Mouse (Mus musculus) CH12.LX (cell line): ENCODE measurements around the gene 1700088E04Rik. TPM values are rescaled to one million over a fixed set of nuclear protein-coding genes. Genes with fewer than 3 reads are reported as not detected.

Source experiments
- DNase-seq: peaks from one replicate; pipeline ENCODE4 v3.0.0-alpha.2; 2013; ENCODE audit errors: extremely low read depth
- H3K27ac ChIP-seq: 2 replicates; pipeline ENCODE4 v1.5.1; 2012; ENCODE audit warnings: low read depth, mild to moderate bottlenecking, control low read depth, moderate library complexity; ENCODE audit not compliant: insufficient read depth
- H3K27me3 ChIP-seq: replicated peaks from 2 replicates; pipeline ENCODE3; 2012; ENCODE audit warnings: inconsistent platforms
- H3K36me3 ChIP-seq, 2 experiments: replicated peaks in 1 of 2; 2 replicates each; pipeline versions ENCODE3 to v1.6.1; 2012; ENCODE audit warnings: inconsistent platforms in 1 of 2, low read length in 1 of 2, mild to moderate bottlenecking in 1 of 2, mixed read lengths in 1 of 2, moderate library complexity in 1 of 2; ENCODE audit not compliant: control insufficient read depth in 1 of 2, insufficient read depth in 1 of 2
- H3K4me1 ChIP-seq, 2 experiments: 2 replicates each; pipeline ENCODE4 v1.6.1; 2012; ENCODE audit warnings: inconsistent platforms in 1 of 2, moderate library complexity in 1 of 2; ENCODE audit not compliant: insufficient read depth in 2 of 2, control insufficient read depth in 1 of 2
- H3K4me2 ChIP-seq: 2 replicates; pipeline ENCODE4 v1.6.1; 2012; ENCODE audit warnings: low read depth, mild to moderate bottlenecking, control low read depth; ENCODE audit not compliant: poor library complexity, insufficient read depth, severe bottlenecking
- H3K4me3 ChIP-seq, 3 experiments: fragments of 150-350 bp in 1 of 3; sonication (generic) in 1 of 3; replicated peaks in 1 of 3; 2 replicates each; pipeline versions ENCODE3 to v1.5.1; 2011 to 2012; ENCODE audit warnings: low read depth in 2 of 3, low read length in 2 of 3, mild to moderate bottlenecking in 2 of 3, moderate library complexity in 2 of 3, control low read depth in 1 of 3, improper control_type of control experiment in 1 of 3, inconsistent platforms in 1 of 3, mixed read lengths in 1 of 3; ENCODE audit not compliant: poor library complexity in 1 of 3
- H3K79me2 ChIP-seq: replicated peaks from 2 replicates; pipeline ENCODE4 v1.6.1; 2012; ENCODE audit warnings: mild to moderate bottlenecking, moderate library complexity; ENCODE audit not compliant: control insufficient read depth, poor library complexity, insufficient read depth, severe bottlenecking; ENCODE audit errors: extremely low read depth
- H3K9ac ChIP-seq: 2 replicates; pipeline ENCODE4 v1.6.1; 2012; ENCODE audit warnings: low read depth, mild to moderate bottlenecking, control low read depth, moderate library complexity; ENCODE audit not compliant: insufficient read depth
- H3K9me3 ChIP-seq: replicated peaks from 2 replicates; pipeline ENCODE3; 2012; ENCODE audit warnings: low read length, inconsistent platforms, mixed read lengths
- CHD1 ChIP-seq: IDR thresholded peaks from 2 replicates; pipeline ENCODE4 v1.6.1; 2012; ENCODE audit warnings: low read depth, low read length, improper control_type of control experiment, inconsistent platforms
- CHD2 ChIP-seq: IDR thresholded peaks from 2 replicates; pipeline ENCODE4 v1.6.1; 2011; ENCODE audit warnings: low read length, improper control_type of control experiment
- CTCF ChIP-seq, 2 experiments: IDR thresholded peaks in 1 of 2; conservative IDR thresholded peaks in 1 of 2; 2 replicates each; pipeline ENCODE4 v1.5.1; 2011 to 2012; ENCODE audit warnings: low read depth in 2 of 2, low read length in 2 of 2, improper control_type of control experiment in 1 of 2, inconsistent platforms in 1 of 2, mild to moderate bottlenecking in 1 of 2, moderate library complexity in 1 of 2
- ELF1 ChIP-seq: IDR thresholded peaks from 2 replicates; pipeline ENCODE4 v1.6.1; 2014; ENCODE audit warnings: low read depth, mild to moderate bottlenecking, inconsistent platforms, low read length, improper control_type of control experiment
- ETS1 ChIP-seq: conservative IDR thresholded peaks from 2 replicates; pipeline ENCODE4 v1.6.1; 2012; ENCODE audit warnings: low read depth, mild to moderate bottlenecking, inconsistent platforms, low read length, improper control_type of control experiment, moderate library complexity
- JUN ChIP-seq: IDR thresholded peaks from 2 replicates; pipeline ENCODE4 v1.6.1; 2011; ENCODE audit warnings: low read depth, mild to moderate bottlenecking, low read length, improper control_type of control experiment, moderate library complexity; ENCODE audit not compliant: insufficient read depth
- JUND ChIP-seq: conservative IDR thresholded peaks from 2 replicates; pipeline ENCODE4 v1.6.1; 2011; ENCODE audit warnings: low read depth, low read length, improper control_type of control experiment
- KAT2A ChIP-seq: IDR thresholded peaks from 2 replicates; pipeline ENCODE4 v1.6.1; 2012; ENCODE audit warnings: low read length, improper control_type of control experiment, inconsistent platforms; ENCODE audit not compliant: insufficient replicate concordance
- MAFK ChIP-seq: IDR thresholded peaks from 2 replicates; pipeline ENCODE4 v1.6.1; 2011; ENCODE audit warnings: low read length, improper control_type of control experiment; ENCODE audit not compliant: insufficient replicate concordance
- MAZ ChIP-seq: IDR thresholded peaks from 2 replicates; pipeline ENCODE4 v1.6.1; 2012; ENCODE audit warnings: low read depth, mild to moderate bottlenecking, inconsistent platforms, low read length, improper control_type of control experiment, moderate library complexity
- PAX5 ChIP-seq: IDR thresholded peaks from 2 replicates; pipeline ENCODE4 v1.6.1; 2012; ENCODE audit warnings: low read length, inconsistent platforms, mixed read lengths
- TBP ChIP-seq: conservative IDR thresholded peaks from 2 replicates; pipeline ENCODE4 v1.6.1; 2011; ENCODE audit warnings: low read depth, low read length, improper control_type of control experiment
- USF1 ChIP-seq: IDR thresholded peaks from 2 replicates; pipeline ENCODE4 v1.6.1; 2014; ENCODE audit warnings: low read depth, mild to moderate bottlenecking, inconsistent platforms, low read length, improper control_type of control experiment
- USF2 ChIP-seq: conservative IDR thresholded peaks from 2 replicates; pipeline ENCODE4 v1.6.1; 2011; ENCODE audit warnings: low read depth, low read length, improper control_type of control experiment
- ZKSCAN1 ChIP-seq: IDR thresholded peaks from 2 replicates; pipeline ENCODE4 v1.6.1; 2012; ENCODE audit warnings: low read depth, inconsistent platforms, low read length, improper control_type of control experiment, borderline replicate concordance
- ZMIZ1 ChIP-seq: IDR thresholded peaks from 2 replicates; pipeline ENCODE4 v1.6.1; 2012; ENCODE audit warnings: low read depth, mild to moderate bottlenecking, inconsistent platforms, low read length, improper control_type of control experiment
- dilution Hi-C: fragments of 300-500 bp; cut with MboI; formaldehyde crosslinking; loops from 2 replicates; pipeline ENCODE4 v1.14.3; 2020; ENCODE audit warnings: low sequenced_read_pairs; ENCODE audit not compliant: extremely low pct_unique_long_range_greater_than_20kb, extremely low pct_ligation_motif_present
- in situ Hi-C: fragments of 300-500 bp; cut with MboI; formaldehyde crosslinking; loops from 3 replicates; pipeline ENCODE4 v1.14.3; 2019; ENCODE audit warnings: low sequenced_read_pairs, low pct_ligation_motif_present, low pct_unique_long_range_greater_than_20kb, mixed read lengths
- polyA plus RNA-seq: library from polyadenylated mRNA; unstranded; fragments of >175 nt; gene quantifications from 2 replicates; pipeline ENCODE4 v1.2.1, GENCODE M21; 2012; ENCODE audit warnings: low read depth; ENCODE audit not compliant: insufficient read length
- total RNA-seq, 2 experiments: library from RNA; depleted of rRNA; stranded (reverse); fragments of 300-350 nt in 1 of 2; fragments of >200 nt in 1 of 2; gene quantifications; 2 replicates each; pipeline ENCODE4 v1.2.3; 2012 to 2014

The 1700088E04Rik gene
- total and polyA plus RNA-seq, 3 experiments, result 1.0 to 4.2 (median 2.1) TPM

DNA sequence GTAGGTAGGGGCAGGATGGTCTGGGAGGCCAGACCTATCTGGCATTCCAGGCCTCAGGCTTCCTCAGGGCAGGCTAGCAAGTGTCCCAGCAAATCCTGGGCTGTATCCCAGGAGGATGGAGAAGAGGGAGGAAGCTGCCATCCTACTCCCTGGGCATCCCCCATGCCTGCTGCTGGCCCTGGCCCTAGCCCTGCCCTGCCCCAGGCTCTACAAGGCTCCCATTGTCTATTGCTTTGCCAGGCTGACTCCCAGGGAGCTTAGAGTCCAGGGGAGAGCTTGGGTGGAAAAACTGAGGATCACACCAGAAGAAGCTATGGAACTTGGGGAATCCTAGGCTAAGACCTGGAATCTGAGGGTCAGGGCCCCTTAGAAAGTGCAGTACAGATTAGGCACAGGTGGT is 39.5 kb downstream of the 1700088E04Rik start:
- dilution Hi-C loops, result no loop called here
- no peak overlapping the region for H3K4me3 ChIP-seq
- in situ Hi-C loops, result no loop called here
- no peak overlapping the region for H3K27ac ChIP-seq
- TF ChIP-seq ETS1 (no peak), MAZ (no peak), ELF1 (no peak), MAFK (no peak), TBP (no peak), ZMIZ1 (no peak), KAT2A (no peak), JUN (no peak), CHD2 (no peak), CHD1 (no peak), USF1 (no peak)
- TF ChIP-seq, all 38 proteins: peak for 0
- peaks cover 0 to 5% of the 10 kb centered on the region in 2 experiments for H3K36me3 ChIP-seq
- DNase-seq, result no peak
- H3K9ac ChIP-seq, result no peak overlapping the region
- H3K4me2 ChIP-seq, result no peak overlapping the region
- H3K9me3 ChIP-seq, result no peaks in the 10 kb centered on the region
- H3K27me3 ChIP-seq, result no peaks in the 10 kb centered on the region
- H3K79me2 ChIP-seq, result no peaks in the 10 kb centered on the region
- 0 out of 4 replicates have a peak, but pooled peaks cover 0 to 2% of the 10 kb centered on the region in 2 experiments for H3K4me1 ChIP-seq

GRCm38 (mm10) chr15:79100391-79100790 is 40.7 kb downstream of the 1700088E04Rik start:
- Histone ChIP-seq H3K4me2 (no peak overlapping the region), H3K4me1 (no peaks in the 10 kb centered on the region), H3K27me3 (no peaks in the 10 kb centered on the region), H3K4me3 (no peak overlapping the region), H3K9me3 (no peaks in the 10 kb centered on the region), H3K9ac (no peak overlapping the region), H3K36me3 (peaks cover 7 to 17% of the 10 kb centered on the region in 2 experiments), H3K79me2 (no peaks in the 10 kb centered on the region), H3K27ac (no peak overlapping the region)
- dilution Hi-C loops (no loop called here), in situ Hi-C loops (no loop called here)
- DNase-seq, result no peak
- no peak for TF ChIP-seq JUND
- TF ChIP-seq JUN, result no peak
- TF ChIP-seq CHD2, result no peak
- no peak for TF ChIP-seq USF2
- TF ChIP-seq PAX5, result no peak
- TF ChIP-seq USF1, result no peak
- TF ChIP-seq ZKSCAN1, result no peak
- no peak for TF ChIP-seq KAT2A
- no peak for TF ChIP-seq CTCF (conservative IDR thresholded peaks at IDR 0.05 in 1 of 2, IDR thresholded peaks at IDR 0.05 in 1 of 2; ENCODE audit: low read depth in 2 of 2, low read length in 2 of 2)
